In genomic region chr14:76497187-76497586, GRCm38 (mm10) we compare ENCODE assay signal across 30 mouse cellular contexts. TPM values are rescaled to one million over a fixed set of nuclear protein-coding genes. Genes with fewer than 3 reads are reported as not detected.
"Had no signal": no experiment of that assay in that cellular context is flagged by ENCODE, and none has a peak within 500 bp of the region (broad histone marks: within the 10 kb centered on the region; RNA-seq: fewer than 3 reads in every experiment).

No protein-coding gene starts in this region.

- H3K36me3 ChIP-seq: liver, embryonic 12.5 days had no signal

- H3K9me3 ChIP-seq: heart, embryonic 10.5 days; heart, embryonic 12.5 days; hindbrain, embryonic 10.5 days; hindbrain, embryonic 12.5 days; kidney, embryonic 15.5 days; limb, embryonic 13.5 days; limb, embryonic 15.5 days; liver, embryonic 12.5 days had no signal

- ATAC-seq: hindbrain, embryonic 16.5 days; intestine, embryonic 16.5 days; liver, embryonic 12.5 days had no signal

- H3K27me3 ChIP-seq: heart, embryonic 12.5 days; hindbrain, embryonic 12.5 days; kidney, embryonic 15.5 days; limb, embryonic 13.5 days; limb, embryonic 15.5 days had no signal

- DNase-seq: gastrocnemius, adult 2 months; gastrocnemius, postnatal 10 days; gastrocnemius, postnatal 25 days; heart, adult 18-20 months; heart, postnatal 10 days; heart, postnatal 4 days; kidney, adult 11 months; kidney, adult 2 months; kidney, adult 9 months; kidney, postnatal 14 days; kidney, postnatal 36 days; layer of hippocampus, adult 9-11 months; layer of hippocampus, postnatal 36 days; left cerebral cortex, postnatal 4 days had no signal

- H3K27ac ChIP-seq: gastrocnemius, adult 2 months; heart, embryonic 10.5 days; hindbrain, embryonic 10.5 days; hindbrain, embryonic 12.5 days; hindbrain, embryonic 14.5 days; kidney, embryonic 15.5 days; kidney, postnatal 0 days; layer of hippocampus, adult 2 months; limb, embryonic 13.5 days; limb, embryonic 15.5 days; liver, embryonic 12.5 days; liver, embryonic 14.5 days had no signal

- H3K4me2 ChIP-seq: heart, embryonic 12.5 days; hindbrain, embryonic 12.5 days; hindbrain, embryonic 14.5 days; kidney, embryonic 15.5 days; limb, embryonic 13.5 days; limb, embryonic 15.5 days; liver, embryonic 12.5 days had no signal

- H3K9ac ChIP-seq: heart, embryonic 12.5 days; hindbrain, embryonic 12.5 days; hindbrain, embryonic 14.5 days; kidney, embryonic 15.5 days; limb, embryonic 13.5 days; limb, embryonic 15.5 days; liver, embryonic 12.5 days; liver, embryonic 14.5 days had no signal

- H3K4me3 ChIP-seq: gastrocnemius, adult 2 months; heart, embryonic 10.5 days; heart, embryonic 12.5 days; hindbrain, embryonic 10.5 days; hindbrain, embryonic 12.5 days; kidney, embryonic 15.5 days; layer of hippocampus, adult 2 months; limb, embryonic 13.5 days; limb, embryonic 15.5 days; liver, embryonic 12.5 days had no signal

RNA-seq across cellular contexts. Expression of gene Serp2, which starts 59.5 kb away (rescaled TPM):
- total RNA-seq: granulocyte monocyte progenitor cell, adult 5-6 weeks had no signal
- polyA plus RNA-seq: liver, adult 2 months had no signal
